Comparison of ENCODE assay signal across 10 mouse cellular contexts in genomic region chr4:130273698-130274345, GRCm38 (mm10). TPM values are rescaled to one million over a fixed set of nuclear protein-coding genes. Genes with fewer than 3 reads are reported as not detected.
A peak's percentile ranks its signal among the peaks of the same experiment; 100 is the strongest.
DNase-seq lines count a peak whose midpoint lies in the region; ATAC-seq lines count a peak whose summit lies in the region.
"Had no signal": no experiment of that assay in that cellular context is flagged by ENCODE, and none has a peak within 500 bp of the region (broad histone marks: within the 10 kb centered on the region; RNA-seq: fewer than 3 reads in every experiment).

No protein-coding gene starts in this region.

- intact Hi-C loops in heart, postnatal 10 days (cut with DNase I): no loop called here

- no peak for DNase-seq in heart, postnatal 10 days
- peak; percentile 48 for DNase-seq in 416B (ENCODE audit: low read depth)
- peak; percentile 82 for DNase-seq in cerebellum, adult 9-11 months
- no peak for DNase-seq in hindbrain, embryonic 11.5 days (ENCODE audit: low spot score)
- no peak for DNase-seq in midbrain, embryonic 10.5 days (ENCODE audit: low spot score)
- DNase-seq in gastrocnemius, postnatal 25 days: no peak
- DNase-seq in thymus, adult 18-20 months: no peak

- WGBS in heart, embryonic 13.5 days: 11% methylated on average over 11 of the region's 12 CpGs
- WGBS in hindbrain, embryonic 11.5 days: 12% methylated on average over 12 of the region's 12 CpGs
- 11% methylated on average over 12 of the region's 12 CpGs for WGBS in midbrain, embryonic 10.5 days

- peaks cover 95% of the 10 kb centered on the region for H3K27me3 ChIP-seq in heart, embryonic 13.5 days (replicated peaks)
- no peaks in the 10 kb centered on the region for H3K27me3 ChIP-seq in hindbrain, embryonic 11.5 days (ENCODE audit: control insufficient read depth, insufficient read depth, low read length)
- peaks cover 63% of the 10 kb centered on the region for H3K27me3 ChIP-seq in midbrain, embryonic 10.5 days (ENCODE audit: low read depth, poor library complexity, severe bottlenecking)

- H3K9ac ChIP-seq in heart, embryonic 13.5 days: peak overlapping the region; percentile 83
- H3K9ac ChIP-seq in hindbrain, embryonic 11.5 days (ENCODE audit: low read depth, low read length): peak overlapping the region; percentile 82

- no peaks in the 10 kb centered on the region for H3K9me3 ChIP-seq in heart, embryonic 13.5 days
- H3K9me3 ChIP-seq in hindbrain, embryonic 11.5 days (ENCODE audit: control insufficient read depth, low read length): no peaks in the 10 kb centered on the region
- H3K9me3 ChIP-seq in midbrain, embryonic 10.5 days (replicated peaks): no peaks in the 10 kb centered on the region

- H3K4me1 ChIP-seq in heart, embryonic 13.5 days: peaks cover 23% of the 10 kb centered on the region
- peaks cover 3% of the 10 kb centered on the region; the same call in 1 of the 2 replicates for H3K4me1 ChIP-seq in hindbrain, embryonic 11.5 days (replicated peaks; ENCODE audit: control insufficient read depth, insufficient read depth, low read length)
- peaks cover 41% of the 10 kb centered on the region for H3K4me1 ChIP-seq in midbrain, embryonic 10.5 days

- peak overlapping the region; percentile 63 for H3K27ac ChIP-seq in heart, embryonic 13.5 days (replicated peaks)
- peak overlapping the region; percentile 96 for H3K27ac ChIP-seq in hindbrain, embryonic 11.5 days (ENCODE audit: low read depth, low read length)
- H3K27ac ChIP-seq in midbrain, embryonic 10.5 days (replicated peaks): peak overlapping the region; percentile 96

- peak overlapping the region; percentile 66 for H3K4me3 ChIP-seq in heart, embryonic 13.5 days
- H3K4me3 ChIP-seq in hindbrain, embryonic 11.5 days (ENCODE audit: low read depth, low read length): peak overlapping the region; percentile 60
- peak overlapping the region; percentile 83 for H3K4me3 ChIP-seq in midbrain, embryonic 10.5 days

- H3K36me3 ChIP-seq in heart, embryonic 13.5 days: no peaks in the 10 kb centered on the region
- no peaks in the 10 kb centered on the region for H3K36me3 ChIP-seq in hindbrain, embryonic 11.5 days (ENCODE audit: control insufficient read depth, insufficient read depth, low read length)
- 0 out of 2 replicates have a peak, but pooled peaks cover 4% of the 10 kb centered on the region for H3K36me3 ChIP-seq in midbrain, embryonic 10.5 days

- ATAC-seq in heart, embryonic 13.5 days (ENCODE audit: extremely low read depth, insufficient number of reproducible peaks, low FRiP score, low TSS enrichment): peak; percentile 21; the same call in 1 of the 2 replicates
- peak; percentile 11 for ATAC-seq in hindbrain, embryonic 11.5 days (ENCODE audit: low FRiP score)

- H3K4me2 ChIP-seq in heart, embryonic 13.5 days: peak overlapping the region; percentile 94
- peak overlapping the region; percentile 59 for H3K4me2 ChIP-seq in hindbrain, embryonic 11.5 days (replicated peaks; ENCODE audit: low read depth, low read length)

RNA-seq across cellular contexts. Expression of gene Serinc2, which starts 5.2 kb away (rescaled TPM):
- polyA plus RNA-seq in heart, embryonic 13.5 days (2015; fragmentation: Nextera tagmentation; extraction: Ambion mirVana): 10.9 and 11.3 TPM in 2 replicates
- total RNA-seq in heart, postnatal 10 days (2021): 1 to 10 TPM; 3.0 to 3.1 TPM
- 57.9 and 58.8 TPM in 2 replicates for polyA plus RNA-seq in hindbrain, embryonic 11.5 days (2014; fragmentation: Nextera tagmentation; extraction: Ambion mirVana)
- polyA plus RNA-seq in midbrain, embryonic 10.5 days (2016; fragmentation: Nextera tagmentation; extraction: Ambion mirVana): 40.1 and 59.3 TPM in 2 replicates
- 10 to 100 TPM; 52.0 to 64.1 TPM for total RNA-seq in gastrocnemius, postnatal 25 days (2021)
- total RNA-seq: MEL had no signal

RNA-seq across cellular contexts. Expression of gene Fabp3, which starts 34.6 kb away (rescaled TPM):
- 961 and 1,090 TPM in 2 replicates for polyA plus RNA-seq in heart, embryonic 13.5 days (2015; fragmentation: Nextera tagmentation; extraction: Ambion mirVana)
- 1,000 to 10,000 TPM; 7,205 to 8,003 TPM for total RNA-seq in heart, postnatal 10 days (2021)
- 27.7 and 29.4 TPM in 2 replicates for polyA plus RNA-seq in hindbrain, embryonic 11.5 days (2014; fragmentation: Nextera tagmentation; extraction: Ambion mirVana)
- polyA plus RNA-seq in midbrain, embryonic 10.5 days (2016; fragmentation: Nextera tagmentation; extraction: Ambion mirVana): 7.2 and 11.0 TPM in 2 replicates
- 1,000 to 10,000 TPM in 1 of 2 experiments, 100 to 1,000 TPM in 1; 646 to 1,026 TPM for total RNA-seq in gastrocnemius, postnatal 25 days (2021)
- total RNA-seq: MEL had no signal

RNA-seq across cellular contexts. Expression of gene Gm10570, which starts 34.7 kb away (rescaled TPM):
- polyA plus RNA-seq in heart, embryonic 13.5 days (2015; fragmentation: Nextera tagmentation; extraction: Ambion mirVana): 0.75 and 1.2 TPM in 2 replicates
- total RNA-seq in heart, postnatal 10 days (2021): 1 to 10 TPM in 1 of 2 experiments, not detected in 1; 1.1 TPM
- polyA plus RNA-seq in hindbrain, embryonic 11.5 days (2014; fragmentation: Nextera tagmentation; extraction: Ambion mirVana): not detected in 2 replicates
- not detected in 2 replicates for polyA plus RNA-seq in midbrain, embryonic 10.5 days (2016; fragmentation: Nextera tagmentation; extraction: Ambion mirVana)
- not detected for total RNA-seq in gastrocnemius, postnatal 25 days (2021)
- total RNA-seq: layer of hippocampus, postnatal 10 days; MEL had no signal

RNA-seq across cellular contexts. Expression of gene Gm853, which starts 51.6 kb away (rescaled TPM):
- not detected in 2 replicates for polyA plus RNA-seq in heart, embryonic 13.5 days (2015; fragmentation: Nextera tagmentation; extraction: Ambion mirVana)
- total RNA-seq in heart, postnatal 10 days (2021): not detected
- 0.45 and 1.2 TPM in 2 replicates for polyA plus RNA-seq in hindbrain, embryonic 11.5 days (2014; fragmentation: Nextera tagmentation; extraction: Ambion mirVana)
- polyA plus RNA-seq in midbrain, embryonic 10.5 days (2016; fragmentation: Nextera tagmentation; extraction: Ambion mirVana): 0.31 TPM in 1 of 2 replicates, not detected in the other
- not detected for total RNA-seq in gastrocnemius, postnatal 25 days (2021)
- total RNA-seq: layer of hippocampus, postnatal 10 days; MEL had no signal

Comparison
In these comparisons a context has a peak if more than half of its experiments do, and no peak if none do; other contexts are left out.
1. DNase-seq: peak in 416B (single experiment) and cerebellum, adult 9-11 months (single experiment); none in heart, postnatal 10 days (0 of 2), hindbrain, embryonic 11.5 days (single experiment), midbrain, embryonic 10.5 days (single experiment), gastrocnemius, postnatal 25 days (single experiment) and thymus, adult 18-20 months (0 of 2).
2. RNA of gene Fabp3, which starts 34.6 kb away (polyA plus RNA-seq): 961 to 1,090 TPM in heart, embryonic 13.5 days; 27.7 to 29.4 TPM in hindbrain, embryonic 11.5 days and 7.2 to 11.0 TPM in midbrain, embryonic 10.5 days; every median in the first group is over 10 times any median in the second.
3. Peak in every context shown above with its lines, with median percentiles within 50 percentile points of each other: H3K27ac ChIP-seq and H3K4me3 ChIP-seq.